Mouse (Mus musculus) heart, adult 9 months (tissue): Measurements from ENCODE around the gene Bphl.

ENCODE experiments used
- DNase-seq, 2 experiments: peaks; one replicate each; pipeline ENCODE4 v3.0.0; 2022; ENCODE audit warnings: low spot score in 2 of 2

Gene Bphl

GRCm38 (mm10) chr13:34037172-34038055 lies at the start of gene Bphl:
Bphl (plus strand) TSS chr13:34037597.
- peak; percentile 90 to 91 for DNase-seq

GRCm38 (mm10) chr13:33989625-33990024 lies 47.8 kb upstream of the Bphl start:
- no peak for DNase-seq

DNA sequence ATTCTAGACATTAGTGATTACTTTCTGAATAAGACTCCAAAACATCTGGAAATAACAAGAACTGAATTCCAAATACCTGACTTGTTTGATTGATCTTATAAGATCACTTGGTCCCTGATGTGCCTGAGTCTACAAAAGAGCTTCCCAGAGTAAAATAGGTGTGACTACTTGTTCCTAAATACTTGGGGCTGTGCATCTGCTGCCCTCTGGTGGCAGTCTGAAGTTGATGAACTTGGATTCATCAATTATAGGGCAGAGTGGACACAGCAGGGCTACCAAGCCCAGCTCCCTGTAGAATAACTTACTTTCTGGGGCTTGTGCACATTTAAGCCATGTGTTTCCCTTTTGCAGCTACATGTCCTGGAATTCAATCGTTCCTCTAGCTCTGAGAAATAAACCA lies 42.2 kb upstream of the Bphl start:
- DNase-seq, result peak; percentile 49 to 71

DNA sequence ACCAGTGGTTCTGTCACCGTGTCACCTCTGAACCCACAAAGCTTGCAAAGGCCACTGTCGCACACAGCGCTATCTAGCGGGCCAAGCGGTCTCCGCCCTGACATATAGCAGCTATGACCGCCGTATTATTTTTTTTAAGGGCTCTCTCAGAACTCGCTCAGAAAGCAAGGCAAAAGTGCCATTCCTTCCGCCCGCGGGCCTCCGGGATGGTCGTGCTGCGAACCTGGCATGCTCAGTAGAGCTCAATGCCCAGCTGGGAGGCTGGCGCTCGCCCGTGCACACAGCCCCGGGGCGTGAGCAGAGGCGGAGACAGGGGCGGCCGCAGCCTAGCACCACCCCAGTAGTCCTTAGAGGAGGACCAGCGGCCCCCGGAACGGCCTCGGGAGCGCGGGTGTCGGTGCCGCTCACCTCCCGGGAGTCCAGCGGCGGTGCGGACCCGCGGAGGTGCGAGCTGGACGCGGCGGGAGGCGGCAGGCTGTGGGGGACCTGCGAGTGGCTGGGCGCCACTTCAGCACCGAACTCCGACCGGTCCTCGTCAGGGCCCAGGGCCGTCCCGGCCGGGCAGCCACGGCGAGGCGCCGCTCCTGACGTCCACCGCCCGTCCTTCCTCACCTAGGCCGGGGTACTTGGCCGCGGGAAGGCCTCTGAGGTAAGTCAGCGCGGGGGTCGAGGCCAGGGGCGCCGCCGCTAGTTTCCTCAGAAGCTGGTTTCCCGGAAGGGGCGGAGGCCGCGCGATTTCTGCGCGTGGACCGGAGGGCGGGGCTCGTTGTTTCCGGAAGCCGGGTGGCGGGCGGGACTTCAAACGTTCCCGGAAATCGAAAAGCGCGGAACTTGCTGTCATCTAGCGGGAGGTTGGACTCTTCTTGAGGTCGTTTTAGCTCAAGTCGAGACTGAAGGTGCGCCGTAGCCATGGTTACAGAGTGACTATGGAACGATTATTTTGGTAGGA lies 35.1 kb upstream of the Bphl start, which contains the start of the genes Ripk1 and Serpinb6a:
Ripk1 (plus strand) TSS at position 306 of the 949 bp plus-strand sequence.
Serpinb6a (minus strand) TSS at position 737 of the 949 bp plus-strand sequence.
- DNase-seq, result peak; percentile 90 to 91

DNA sequence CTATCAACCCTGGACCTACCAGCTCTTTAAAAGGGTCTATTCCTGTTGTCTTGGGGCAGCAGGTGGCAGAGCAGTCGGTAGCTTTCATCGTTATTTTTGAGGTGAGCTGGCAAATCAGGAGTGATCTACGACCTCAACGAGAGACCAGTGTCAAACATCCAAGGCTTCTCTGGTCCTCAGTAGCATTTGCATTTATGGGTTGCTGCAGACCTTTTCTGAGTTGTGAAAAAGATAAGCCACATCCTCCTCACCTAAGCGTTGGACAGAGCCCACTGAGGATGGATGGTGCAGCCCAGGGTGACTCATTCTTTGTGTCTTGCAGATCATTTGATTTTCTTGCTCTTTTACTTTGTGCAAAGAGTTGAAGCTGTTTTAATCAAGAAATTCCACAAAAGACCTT lies 34.3 kb upstream of the Bphl start:
- DNase-seq, result no peak

DNA sequence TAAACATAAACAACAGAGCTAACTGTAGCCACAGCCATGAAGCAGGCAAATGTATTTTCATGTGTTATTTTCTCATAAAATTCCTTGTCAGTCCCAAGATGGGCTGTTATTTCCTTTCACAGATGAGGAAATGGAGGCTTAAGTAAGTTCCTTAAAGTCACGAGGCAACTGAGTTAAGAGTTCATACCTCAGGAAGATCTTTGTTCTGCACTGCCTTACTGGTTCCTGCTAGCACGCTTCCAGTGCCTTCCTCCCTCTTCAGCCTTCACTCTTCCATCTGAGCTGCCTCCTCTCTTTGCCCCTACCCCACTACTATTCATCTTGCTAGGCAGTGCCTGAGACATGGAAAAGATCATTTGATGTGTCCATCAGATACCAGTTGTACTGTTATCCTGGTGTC lies 30.2 kb upstream of the Bphl start:
- DNase-seq, result peak in 1 of 2 experiments; percentile 6

DNA sequence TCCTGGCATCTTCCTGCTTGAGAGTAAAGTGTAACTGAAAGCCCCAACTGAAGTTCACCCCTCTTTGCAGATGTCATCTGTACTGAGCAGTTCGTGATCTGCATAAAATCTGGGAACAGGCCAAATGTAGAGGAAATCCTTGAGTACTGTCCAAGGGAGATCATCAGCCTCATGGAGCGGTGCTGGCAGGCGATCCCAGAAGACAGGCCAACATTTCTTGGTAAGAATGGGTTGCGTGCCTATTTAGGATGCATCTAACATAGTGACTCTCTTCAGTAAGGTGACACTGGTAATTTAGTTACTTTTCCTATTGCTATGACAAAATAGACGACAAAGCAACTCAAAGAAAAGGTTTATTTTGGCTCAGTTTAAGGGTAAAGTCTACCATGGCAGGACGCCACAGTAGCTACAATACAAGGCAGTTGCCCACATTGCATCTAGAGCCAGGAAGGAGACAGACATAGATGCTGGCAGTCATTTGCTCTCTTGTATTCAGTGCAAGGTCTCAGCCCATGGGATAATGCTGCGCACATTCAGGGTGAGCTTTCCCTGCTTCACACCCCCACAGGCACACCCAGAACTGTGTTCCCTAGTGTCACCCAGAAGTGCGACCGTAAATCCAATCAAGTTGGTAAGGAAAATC lies 20.3 kb upstream of the Bphl start:
- no peak for DNase-seq

- no peak for DNase-seq
Measured at GRCm38 (mm10) chr13:34018521-34018920, 18.9 kb upstream of the Bphl start.

- no peak for DNase-seq
Measured at GRCm38 (mm10) chr13:34021998-34022397, 15.4 kb upstream of the Bphl start.

DNA sequence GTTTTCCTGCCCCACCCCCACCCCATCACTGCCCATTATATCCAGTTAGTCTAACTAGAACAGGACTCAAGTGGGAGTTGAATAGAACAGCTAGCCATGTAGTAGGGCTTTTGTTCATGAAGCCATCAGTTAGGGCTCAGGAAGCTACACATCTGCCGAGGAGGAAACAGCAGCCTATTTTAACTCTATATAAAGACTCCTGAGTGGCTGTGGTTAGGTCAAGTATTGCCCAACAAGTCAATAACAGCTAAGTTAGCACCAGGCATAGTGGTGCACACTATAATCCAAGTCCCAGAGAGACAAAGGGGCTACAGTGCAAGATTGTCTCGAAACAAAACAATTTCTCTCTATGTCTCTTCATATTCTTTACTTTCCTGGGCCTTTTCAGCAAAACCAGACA lies 5.4 kb upstream of the Bphl start:
- DNase-seq, result no peak

DNA sequence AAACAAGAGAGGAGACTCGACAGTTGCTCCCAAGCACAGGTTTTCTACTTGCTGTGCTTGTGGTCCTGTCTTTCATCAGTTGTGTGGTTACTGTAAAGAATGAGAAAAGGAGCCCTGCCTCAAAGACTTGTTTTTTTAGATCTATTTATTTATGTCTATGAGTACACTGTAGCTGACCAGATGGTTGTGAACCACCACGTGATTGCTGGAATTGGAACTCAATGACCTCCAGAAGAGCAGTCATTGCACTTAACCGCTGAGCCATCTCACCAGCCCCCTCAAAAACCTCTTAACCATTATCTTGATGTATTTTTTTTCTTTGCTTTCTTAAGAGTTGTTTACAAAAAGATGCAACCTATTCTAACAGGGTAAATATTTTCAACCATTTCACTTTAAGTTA lies 2.0 kb upstream of the Bphl start:
- no peak for DNase-seq

GRCm38 (mm10) chr13:34036726-34037125 lies 671 bp upstream of the Bphl start:
- DNase-seq, result no peak

DNA sequence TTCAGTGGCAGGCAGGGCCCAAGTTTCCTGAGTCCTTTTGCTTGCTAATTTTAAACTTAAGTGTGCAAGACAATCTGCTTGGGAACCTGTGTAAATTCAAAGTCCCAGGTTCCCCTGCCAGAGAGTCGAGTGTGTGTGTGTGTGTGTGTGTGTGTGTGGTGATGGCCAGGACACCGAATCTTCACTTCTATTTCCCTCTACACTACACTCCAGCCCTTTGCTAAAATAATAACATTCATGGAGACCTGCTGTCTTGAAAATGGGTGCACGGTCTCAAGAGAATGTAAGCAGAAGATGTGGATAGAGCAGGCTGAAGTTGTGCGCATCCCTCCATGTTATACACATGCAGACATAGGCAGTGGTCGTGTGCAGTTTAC lies 647 bp downstream of the Bphl start:
- no peak for DNase-seq

DNA sequence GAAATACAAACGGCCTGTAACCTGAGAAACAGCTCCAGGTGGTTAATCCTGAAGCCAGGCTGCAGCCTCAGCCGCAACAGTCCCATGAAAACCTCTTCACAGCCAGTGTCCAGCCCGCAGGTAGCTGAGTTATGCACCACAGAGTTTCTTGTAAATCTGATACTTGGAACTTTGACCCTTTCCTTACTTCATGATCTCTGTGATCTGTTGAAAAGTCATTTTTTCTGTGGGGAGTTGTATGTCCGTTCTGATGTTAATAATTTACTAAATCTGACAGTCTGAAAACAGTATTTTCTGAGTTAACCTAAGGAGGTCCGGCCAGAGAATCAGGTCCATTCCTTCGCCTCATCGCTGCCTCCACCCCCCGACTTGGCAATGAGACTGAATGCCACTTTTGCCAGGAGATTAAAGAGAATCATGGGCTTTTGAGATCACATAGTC lies 1.5 kb downstream of the Bphl start:
- DNase-seq, result no peak

DNA sequence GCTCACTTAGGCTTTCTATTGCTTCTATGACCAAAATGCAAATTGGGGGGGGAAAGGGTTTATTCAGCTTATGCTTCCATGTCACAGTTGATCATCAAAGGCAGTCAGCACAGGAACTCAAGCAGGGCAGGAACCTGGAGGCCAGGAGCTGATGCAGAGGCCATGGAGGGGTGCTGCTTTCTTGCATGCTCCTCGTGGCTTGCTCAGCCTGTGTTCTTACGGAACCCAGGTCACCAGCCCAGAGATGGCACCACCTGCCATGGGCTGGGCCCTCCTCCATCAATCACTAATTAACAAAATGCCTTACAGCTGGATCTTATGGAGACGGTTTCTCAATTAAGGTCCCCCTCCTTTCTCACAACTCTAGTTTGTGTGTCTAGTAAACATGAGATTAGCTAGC lies 2.7 kb downstream of the Bphl start:
- no peak for DNase-seq

DNA sequence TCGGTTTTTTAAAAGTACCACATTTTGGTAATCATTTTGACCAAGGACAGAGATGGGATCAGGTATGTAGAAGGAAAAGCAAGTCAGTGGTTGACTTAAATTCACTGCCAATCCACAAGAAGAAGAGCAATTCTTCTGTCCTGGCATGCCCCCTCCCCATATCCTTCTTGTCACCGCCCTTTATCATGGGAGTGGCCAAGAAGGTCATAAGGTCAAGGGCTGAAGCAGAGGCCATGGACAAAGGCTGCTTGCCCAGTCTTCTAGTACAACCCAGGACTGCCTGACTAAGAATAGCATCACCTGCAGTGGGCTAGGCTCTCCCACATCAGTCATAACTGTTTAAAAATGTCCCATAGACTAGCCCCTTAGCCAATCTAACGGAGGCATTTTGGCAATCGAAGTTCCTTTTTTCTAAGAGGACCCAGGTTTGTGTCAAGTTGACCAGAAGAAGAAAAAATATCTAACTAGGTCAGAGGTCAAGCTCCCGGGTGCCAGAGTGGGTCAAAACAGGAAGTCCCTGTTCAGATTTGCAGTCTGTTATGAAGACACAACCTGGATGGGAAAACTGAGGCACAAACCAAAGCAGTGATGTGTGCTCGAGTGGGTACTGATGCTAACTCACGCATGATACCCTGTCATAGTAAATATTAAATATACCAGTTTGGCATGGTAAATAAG lies 6.5 kb downstream of the Bphl start:
- no peak for DNase-seq

DNA sequence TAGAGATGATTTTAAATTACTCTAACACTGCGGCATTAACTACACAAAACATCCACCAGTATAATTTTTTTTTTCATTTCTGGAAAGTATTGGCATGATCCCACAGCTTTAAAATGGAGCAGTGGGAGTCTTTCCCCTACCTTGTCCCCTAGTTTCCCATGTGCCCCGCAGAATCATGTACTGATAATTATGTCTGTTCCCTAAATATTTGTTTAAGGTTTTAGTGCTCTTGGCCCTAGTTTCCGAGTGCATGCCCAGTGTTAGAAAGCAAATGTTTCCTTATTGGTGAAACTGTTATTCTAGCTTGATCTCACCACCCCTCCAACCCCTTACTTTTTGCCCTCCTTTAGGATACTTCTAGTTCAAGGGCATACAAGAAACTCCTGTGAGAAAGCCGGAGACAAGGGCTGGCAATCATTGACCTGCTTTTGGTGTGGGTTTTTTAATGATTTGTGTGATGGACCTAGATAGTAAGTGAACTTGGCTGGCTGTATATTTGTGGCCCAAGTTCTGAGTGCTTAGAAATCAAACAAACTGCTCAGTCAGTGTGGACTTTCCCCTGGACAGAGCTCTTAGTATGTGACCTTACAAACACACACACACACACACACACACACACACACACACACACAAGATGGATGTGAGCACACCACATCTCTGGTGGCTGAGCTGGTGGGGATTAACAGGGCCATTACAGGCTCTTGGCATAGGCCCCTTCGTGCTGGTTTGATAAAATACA lies 8.3 kb downstream of the Bphl start:
- no peak for DNase-seq

- peak; percentile 69 to 86 for DNase-seq
Measured at GRCm38 (mm10) chr13:34046421-34047012, 9.1 kb downstream of the Bphl start.

DNA sequence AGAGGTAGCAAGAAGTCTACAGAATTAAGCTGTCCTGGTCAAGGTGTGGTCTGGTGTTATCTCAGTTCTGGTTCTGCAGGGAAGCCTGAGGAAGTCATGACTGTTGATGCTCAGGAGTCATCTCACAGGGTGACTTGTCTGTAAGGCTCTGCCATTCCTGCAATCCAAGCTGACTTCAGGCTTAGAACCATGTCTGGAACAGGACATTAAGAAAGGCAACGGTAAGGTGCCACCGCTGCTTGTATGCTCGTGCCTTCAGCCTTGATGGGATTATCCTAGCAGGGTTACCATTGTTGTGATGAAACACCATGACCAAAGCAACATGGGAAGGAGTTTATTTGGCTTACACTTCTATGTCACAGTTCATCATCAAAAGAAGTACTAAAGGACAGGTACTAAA lies 10.1 kb downstream of the Bphl start:
- DNase-seq, result no peak

GRCm38 (mm10) chr13:34050479-34050878 lies 13.1 kb downstream of the Bphl start:
- no peak for DNase-seq
